Mouse (Mus musculus) lung, embryonic 16.5 days (tissue): Measurements from ENCODE around the gene Neurl1b. TPM values are rescaled to one million over a fixed set of nuclear protein-coding genes. Genes with fewer than 3 reads are reported as not detected.

Experiments used
- ATAC-seq: fragments of 200-750 bp; cut with Nextera tagmentation; 2 replicates; pipeline ENCODE4 v1.8.0; 2017; ENCODE audit warnings: low read depth, mild to moderate bottlenecking, moderate library complexity
- H3K27ac ChIP-seq: fragments of 300-500 bp; sonication (generic); 2 replicates; pipeline ENCODE4 v1.5.1; 2014; ENCODE audit warnings: mild to moderate bottlenecking, control low read depth, low read length
- H3K27me3 ChIP-seq: fragments of 300-500 bp; sonication (generic); 2 replicates; pipeline ENCODE4 v1.6.1; 2014; ENCODE audit warnings: low read depth, low read length, mixed read lengths; ENCODE audit not compliant: control insufficient read depth, insufficient read depth
- H3K36me3 ChIP-seq: fragments of 300-500 bp; sonication (generic); 2 replicates; pipeline ENCODE4 v1.6.1; 2014; ENCODE audit warnings: low read length; ENCODE audit not compliant: control insufficient read depth, insufficient read depth
- H3K4me1 ChIP-seq: fragments of 300-500 bp; sonication (generic); replicated peaks from 2 replicates; pipeline ENCODE4 v1.6.1; 2014; ENCODE audit warnings: low read length, mixed read lengths; ENCODE audit not compliant: control insufficient read depth, insufficient read depth
- H3K4me2 ChIP-seq: fragments of 300-500 bp; sonication (generic); 2 replicates; pipeline ENCODE4 v1.6.1; 2014; ENCODE audit warnings: low read depth, low read length, control low read depth
- H3K4me3 ChIP-seq: fragments of 300-500 bp; sonication (generic); 2 replicates; pipeline ENCODE4 v1.5.1; 2014; ENCODE audit warnings: mild to moderate bottlenecking, low read length, control low read depth
- H3K9ac ChIP-seq: fragments of 300-500 bp; sonication (generic); 2 replicates; pipeline ENCODE4 v1.6.1; 2014; ENCODE audit warnings: low read length, control low read depth
- H3K9me3 ChIP-seq: fragments of 300-500 bp; sonication (generic); 2 replicates; pipeline ENCODE4 v1.6.1; 2016; ENCODE audit warnings: low read length; ENCODE audit not compliant: control insufficient read depth
- WGBS: fragments of 180-500 bp; shearing (Covaris S2); extraction: QIAGEN DNeasy Blood & Tissue Kit; methylation state at CpG from one replicate; pipeline ENCODE4 v1.1.7; 2014; 5-methylcytosine and 5-hydroxymethylcytosine counted together
- polyA plus RNA-seq: library from polyadenylated mRNA; unstranded; fragments of >200 nt; fragmentation: Nextera tagmentation; extraction: Ambion mirVana; gene quantifications from 2 replicates; pipeline ENCODE4 v1.2.1, GENCODE M21; 2015

Neurl1b gene
- polyA plus RNA-seq, 1 experiment from 2014 or later = 1.8 TPM

GRCm38 (mm10) chr17:26437089-26437815 is 22.6 kb downstream of the Neurl1b start:
- peaks cover 6% of the 10 kb centered on the region for H3K36me3 ChIP-seq
- ATAC-seq = no peak
- no peak overlapping the region for H3K9ac ChIP-seq
- WGBS = 86% methylated on average over 14 of the region's 14 CpGs
- no peak overlapping the region for H3K4me3 ChIP-seq
- H3K4me1 ChIP-seq = peaks cover 7% of the 10 kb centered on the region; the same call in 1 of the 2 replicates
- no peak overlapping the region for H3K4me2 ChIP-seq
- H3K27ac ChIP-seq = no peak overlapping the region
- H3K9me3 ChIP-seq = no peaks in the 10 kb centered on the region
- peaks cover 19% of the 10 kb centered on the region for H3K27me3 ChIP-seq

GRCm38 (mm10) chr17:26439001-26439400 is 24.4 kb downstream of the Neurl1b start:
- Histone ChIP-seq H3K9me3 (no peaks in the 10 kb centered on the region), H3K4me2 (peak overlapping the region; percentile 54), H3K27ac (no peak overlapping the region), H3K27me3 (peaks cover 19% of the 10 kb centered on the region), H3K4me1 (peaks cover 4% of the 10 kb centered on the region; the same call in 1 of the 2 replicates), H3K36me3 (peaks cover 8% of the 10 kb centered on the region), H3K9ac (peak overlapping the region; percentile 40), H3K4me3 (peak overlapping the region; percentile 41)
- ATAC-seq = no peak
- WGBS = 18% methylated on average over 50 of the region's 52 CpGs

- ATAC-seq = no peak
Observed at GRCm38 (mm10) chr17:26441024-26441423, 26.4 kb downstream of the Neurl1b start.

GRCm38 (mm10) chr17:26442197-26442596 is 27.6 kb downstream of the Neurl1b start:
- Histone ChIP-seq H3K27me3 (peaks cover 19% of the 10 kb centered on the region), H3K4me2 (no peak overlapping the region), H3K4me3 (no peak overlapping the region), H3K36me3 (peaks cover 8% of the 10 kb centered on the region), H3K9ac (no peak overlapping the region), H3K27ac (no peak overlapping the region), H3K4me1 (peaks cover 4% of the 10 kb centered on the region; the same call in 1 of the 2 replicates), H3K9me3 (no peaks in the 10 kb centered on the region)
- no peak for ATAC-seq
- WGBS = 83% methylated on average over 6 of the region's 6 CpGs

More at GRCm38 (mm10) chr17:26441024-26441423, 26.4 kb downstream of the Neurl1b start:
- Histone ChIP-seq H3K4me1 (peaks cover 4% of the 10 kb centered on the region; the same call in 1 of the 2 replicates), H3K9ac (no peak overlapping the region), H3K27ac (no peak overlapping the region), H3K36me3 (peaks cover 8% of the 10 kb centered on the region), H3K4me2 (no peak overlapping the region), H3K27me3 (peaks cover 19% of the 10 kb centered on the region), H3K9me3 (no peaks in the 10 kb centered on the region), H3K4me3 (no peak overlapping the region)
- 87% methylated on average over 10 of the region's 10 CpGs for WGBS

GRCm38 (mm10) chr17:26443865-26444264 is 29.2 kb downstream of the Neurl1b start:
- 54% methylated on average over 4 of the region's 4 CpGs for WGBS
- no peak overlapping the region for H3K27ac ChIP-seq

GRCm38 (mm10) chr17:26449472-26449871 is 34.8 kb downstream of the Neurl1b start:
- Histone ChIP-seq H3K9me3 (no peaks in the 10 kb centered on the region), H3K4me1 (peaks cover 7% of the 10 kb centered on the region; the same call in 1 of the 2 replicates), H3K4me3 (no peak overlapping the region), H3K9ac (no peak overlapping the region), H3K27me3 (no peaks in the 10 kb centered on the region), H3K4me2 (no peak overlapping the region), H3K27ac (no peak overlapping the region), H3K36me3 (no peaks in the 10 kb centered on the region; the same call in 1 of the 2 replicates)
- ATAC-seq = no peak
- WGBS = 69% methylated on average over 3 of the region's 3 CpGs

More at GRCm38 (mm10) chr17:26443865-26444264, 29.2 kb downstream of the Neurl1b start:
- Histone ChIP-seq H3K36me3 (peaks cover 8% of the 10 kb centered on the region), H3K9me3 (no peaks in the 10 kb centered on the region), H3K4me3 (no peak overlapping the region), H3K4me2 (no peak overlapping the region), H3K4me1 (peaks cover 2% of the 10 kb centered on the region; the same call in 1 of the 2 replicates), H3K9ac (no peak overlapping the region), H3K27me3 (peaks cover 8% of the 10 kb centered on the region)
- ATAC-seq = no peak

GRCm38 (mm10) chr17:26451651-26452295 is 37.1 kb downstream of the Neurl1b start:
- H3K36me3 ChIP-seq = no peaks in the 10 kb centered on the region; the same call in 1 of the 2 replicates
- WGBS = 27% methylated on average over 8 of the region's 8 CpGs
- ATAC-seq = peak; percentile 69
- H3K9me3 ChIP-seq = no peaks in the 10 kb centered on the region
- H3K4me1 ChIP-seq = peaks cover 7% of the 10 kb centered on the region; the same call in 1 of the 2 replicates
- no peak overlapping the region for H3K4me2 ChIP-seq
- H3K27me3 ChIP-seq = no peaks in the 10 kb centered on the region
- H3K27ac ChIP-seq = peak overlapping the region; percentile 24; the same call in 1 of the 2 replicates
- no peak overlapping the region for H3K4me3 ChIP-seq
- H3K9ac ChIP-seq = peak overlapping the region; percentile 40; the same call in 1 of the 2 replicates

- ATAC-seq = peak; percentile 31
- no peak overlapping the region for H3K4me2 ChIP-seq
- WGBS = 59% methylated on average over 5 of the region's 5 CpGs
Observed at GRCm38 (mm10) chr17:26452371-26452972, 37.8 kb downstream of the Neurl1b start.

GRCm38 (mm10) chr17:26457506-26457905 is 42.9 kb downstream of the Neurl1b start:
- no peaks in the 10 kb centered on the region for H3K9me3 ChIP-seq
- H3K27ac ChIP-seq = no peak overlapping the region
- no peaks in the 10 kb centered on the region for H3K36me3 ChIP-seq
- no peak overlapping the region for H3K4me2 ChIP-seq
- peak; percentile 49; the same call in 1 of the 2 replicates for ATAC-seq
- H3K9ac ChIP-seq = no peak overlapping the region
- peaks cover 6% of the 10 kb centered on the region; the same call in 1 of the 2 replicates for H3K4me1 ChIP-seq
- H3K4me3 ChIP-seq = no peak overlapping the region
- H3K27me3 ChIP-seq = no peaks in the 10 kb centered on the region

More at GRCm38 (mm10) chr17:26452371-26452972, 37.8 kb downstream of the Neurl1b start:
- no peaks in the 10 kb centered on the region for H3K9me3 ChIP-seq
- no peaks in the 10 kb centered on the region; the same call in 1 of the 2 replicates for H3K36me3 ChIP-seq
- no peak overlapping the region for H3K4me3 ChIP-seq
- H3K4me1 ChIP-seq = peaks cover 10% of the 10 kb centered on the region; the same call in 1 of the 2 replicates
- no peak overlapping the region for H3K9ac ChIP-seq
- H3K27ac ChIP-seq = peak overlapping the region; percentile 17; the same call in 1 of the 2 replicates
- H3K27me3 ChIP-seq = no peaks in the 10 kb centered on the region
